Mouse (Mus musculus): Measurements from ENCODE around the gene Prune1. TPM values are rescaled to one million over a fixed set of nuclear protein-coding genes. Genes with fewer than 3 reads are reported as not detected.

Prune1 gene
- polyA plus RNA-seq, 1 experiment from 2014 or later = 21.2 TPM

DNA sequence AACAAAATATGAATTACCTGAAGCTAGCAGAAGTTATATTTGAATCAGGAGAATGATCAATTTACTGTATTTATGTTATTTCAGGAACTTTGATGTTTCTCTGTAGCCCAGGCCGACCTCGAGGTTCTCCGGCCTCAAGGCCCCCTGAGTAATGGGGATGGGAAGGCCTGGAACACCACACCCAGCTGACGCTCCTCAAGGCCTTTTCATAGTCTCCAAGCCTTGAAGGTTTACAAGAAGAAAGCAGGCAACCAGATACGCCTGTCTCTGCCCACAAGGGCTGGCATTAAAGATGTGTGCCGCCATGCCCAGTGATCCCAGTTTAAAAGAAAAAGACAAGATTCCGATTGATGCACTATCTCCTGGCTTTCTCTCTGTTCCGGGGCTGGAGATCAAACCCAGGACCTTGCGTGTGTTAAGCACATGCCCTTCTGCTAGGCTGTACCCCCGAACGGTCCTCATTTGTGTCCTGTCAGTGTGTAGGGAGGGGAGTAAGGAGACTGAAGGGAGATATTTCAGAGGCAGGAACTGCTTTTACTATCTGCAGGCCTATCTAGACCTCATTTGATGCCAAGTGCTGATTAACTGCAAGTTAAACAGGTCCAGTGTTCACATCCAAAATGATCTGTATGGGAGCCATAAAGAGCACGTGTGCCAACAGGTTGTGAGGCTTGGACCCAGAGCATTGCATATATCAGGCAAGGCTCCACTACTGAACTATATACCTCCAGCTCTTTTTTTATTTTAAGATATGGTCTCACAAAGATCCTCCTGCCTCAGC, 2.8 kb upstream of the Prune1 start:
- Histone ChIP-seq H3K4me3 (replicated peaks; ENCODE audit: low read length) (peak overlapping the region; percentile 83), H3K4me2 (ENCODE audit: low read depth, low read length) (peak overlapping the region; percentile 95), H3K4me1 (ENCODE audit: control insufficient read depth, insufficient read depth, low read length) (peaks cover 18% of the 10 kb centered on the region), H3K9me3 (replicated peaks; ENCODE audit: control insufficient read depth, low read length) (no peaks in the 10 kb centered on the region), H3K27ac (ENCODE audit: low read length) (peak overlapping the region; percentile 99; the same call in 1 of the 2 replicates), H3K9ac (ENCODE audit: low read length) (peak overlapping the region; percentile 29), H3K27me3 (ENCODE audit: control insufficient read depth, insufficient read depth, low read length) (no peaks in the 10 kb centered on the region), H3K36me3 (ENCODE audit: control insufficient read depth, insufficient read depth, low read length) (peaks cover 7% of the 10 kb centered on the region; the same call in 1 of the 2 replicates)
- no peak for ATAC-seq (ENCODE audit: insufficient read depth, low FRiP score)
- 76% methylated on average over 12 of the region's 12 CpGs for WGBS

DNA sequence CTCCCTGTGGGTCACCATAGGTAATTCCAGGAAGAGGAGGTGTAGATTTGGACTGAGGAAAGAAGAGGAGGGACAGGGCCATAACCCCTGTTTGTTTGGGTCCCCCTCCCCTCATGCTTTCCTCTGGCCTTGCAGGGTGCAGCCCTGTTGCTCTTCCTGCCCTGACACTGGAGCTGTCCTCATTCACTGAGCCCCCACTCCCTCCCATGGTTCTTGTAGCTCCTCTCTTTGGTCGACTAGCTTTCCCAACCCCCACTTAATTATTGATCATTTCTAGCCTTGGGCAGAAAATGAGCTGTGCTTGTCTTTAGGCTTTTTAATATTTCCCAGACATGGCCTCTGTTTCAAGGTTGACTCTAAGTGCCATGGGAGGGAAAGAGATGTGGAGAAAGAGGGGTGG, 2.2 kb upstream of the Prune1 start:
- Histone ChIP-seq H3K4me3 (replicated peaks; ENCODE audit: low read length) (peak overlapping the region; percentile 83), H3K36me3 (ENCODE audit: control insufficient read depth, insufficient read depth, low read length) (peaks cover 7% of the 10 kb centered on the region; the same call in 1 of the 2 replicates), H3K27ac (ENCODE audit: low read length) (peak overlapping the region; percentile 99), H3K4me1 (ENCODE audit: control insufficient read depth, insufficient read depth, low read length) (peaks cover 18% of the 10 kb centered on the region), H3K27me3 (ENCODE audit: control insufficient read depth, insufficient read depth, low read length) (no peaks in the 10 kb centered on the region), H3K4me2 (ENCODE audit: low read depth, low read length) (peak overlapping the region; percentile 95), H3K9me3 (replicated peaks; ENCODE audit: control insufficient read depth, low read length) (no peaks in the 10 kb centered on the region), H3K9ac (ENCODE audit: low read length) (peak overlapping the region; percentile 89)
- ATAC-seq (ENCODE audit: insufficient read depth, low FRiP score) = no peak
- WGBS = 14% methylated on average over 1 of the region's 1 CpGs

DNA sequence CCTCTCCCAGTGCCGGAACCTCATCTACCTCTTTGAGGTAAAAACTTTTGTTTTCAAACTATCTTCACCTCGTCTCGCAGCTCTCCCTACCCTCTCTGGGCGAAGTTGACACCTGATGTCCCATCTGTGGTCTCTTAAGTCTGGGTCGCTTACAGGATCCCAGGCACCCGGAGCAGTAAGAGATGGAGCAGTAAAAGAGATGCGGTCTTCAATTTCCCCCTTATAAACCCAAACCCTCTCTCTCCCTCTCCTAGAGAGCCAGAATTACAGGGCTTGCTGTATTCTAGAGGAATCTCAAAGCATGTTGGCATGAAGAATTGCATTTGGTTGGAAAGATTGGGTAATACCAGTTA, 1.7 kb upstream of the Prune1 start:
- Histone ChIP-seq H3K4me3 (replicated peaks; ENCODE audit: low read length) (peak overlapping the region; percentile 83), H3K27ac (ENCODE audit: low read length) (peak overlapping the region; percentile 99), H3K4me1 (ENCODE audit: control insufficient read depth, insufficient read depth, low read length) (peaks cover 18% of the 10 kb centered on the region), H3K36me3 (ENCODE audit: control insufficient read depth, insufficient read depth, low read length) (peaks cover 6% of the 10 kb centered on the region; the same call in 1 of the 2 replicates), H3K27me3 (ENCODE audit: control insufficient read depth, insufficient read depth, low read length) (no peaks in the 10 kb centered on the region), H3K9ac (ENCODE audit: low read length) (peak overlapping the region; percentile 89), H3K9me3 (replicated peaks; ENCODE audit: control insufficient read depth, low read length) (no peaks in the 10 kb centered on the region), H3K4me2 (ENCODE audit: low read depth, low read length) (peak overlapping the region; percentile 95)
- WGBS = 1% methylated on average over 7 of the region's 7 CpGs
- ATAC-seq (ENCODE audit: insufficient read depth, low FRiP score) = no peak

DNA sequence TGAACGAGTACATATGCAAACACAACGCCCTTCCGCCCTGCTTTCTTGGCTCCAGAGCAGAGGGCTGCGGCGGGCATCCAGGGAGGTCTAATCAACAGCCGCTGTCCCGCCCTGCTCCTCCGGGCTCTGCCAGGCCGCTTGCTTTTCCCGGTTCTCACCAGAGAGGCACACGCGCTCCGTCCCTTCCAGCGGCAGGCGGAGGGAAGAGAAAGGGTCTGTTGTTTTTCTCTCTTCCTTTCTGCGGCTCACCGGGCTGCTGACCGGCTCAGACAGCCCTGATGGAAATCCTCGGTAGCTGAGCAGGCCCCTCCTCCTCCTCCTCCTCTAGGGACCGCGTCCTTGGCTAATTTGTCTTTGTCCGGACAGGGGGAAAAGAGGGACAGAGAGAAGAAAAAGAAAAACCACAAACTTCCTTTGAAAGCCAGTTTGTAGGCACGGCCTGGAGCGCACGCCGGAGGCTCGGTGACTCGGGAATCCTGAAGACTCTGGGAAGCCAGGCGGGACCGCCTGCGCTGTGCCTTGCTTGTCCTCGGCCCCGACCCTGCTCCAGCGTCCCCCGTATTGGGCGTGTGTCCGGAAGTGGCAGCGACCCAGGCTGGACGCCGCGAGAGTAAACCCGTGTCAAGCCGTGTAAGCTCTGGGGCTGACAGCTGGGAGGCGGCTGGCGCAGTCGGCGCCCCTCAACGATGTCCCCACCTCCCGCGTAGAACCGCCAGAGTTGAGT, 1.2 kb upstream of the Prune1 start:
- ATAC-seq (ENCODE audit: insufficient read depth, low FRiP score) = peak; percentile 73
- Histone ChIP-seq H3K9me3 (replicated peaks; ENCODE audit: control insufficient read depth, low read length) (no peaks in the 10 kb centered on the region), H3K27me3 (ENCODE audit: control insufficient read depth, insufficient read depth, low read length) (no peaks in the 10 kb centered on the region), H3K36me3 (ENCODE audit: control insufficient read depth, insufficient read depth, low read length) (0 out of 2 replicates have a peak, but pooled peaks cover under 1% of the 10 kb centered on the region), H3K4me3 (replicated peaks; ENCODE audit: low read length) (peak overlapping the region; percentile 83), H3K4me1 (ENCODE audit: control insufficient read depth, insufficient read depth, low read length) (peaks cover 18% of the 10 kb centered on the region), H3K27ac (ENCODE audit: low read length) (peak overlapping the region; percentile 99), H3K4me2 (ENCODE audit: low read depth, low read length) (peak overlapping the region; percentile 95), H3K9ac (ENCODE audit: low read length) (peak overlapping the region; percentile 89)
- WGBS = under 1% methylated on average over 51 of the region's 51 CpGs

DNA sequence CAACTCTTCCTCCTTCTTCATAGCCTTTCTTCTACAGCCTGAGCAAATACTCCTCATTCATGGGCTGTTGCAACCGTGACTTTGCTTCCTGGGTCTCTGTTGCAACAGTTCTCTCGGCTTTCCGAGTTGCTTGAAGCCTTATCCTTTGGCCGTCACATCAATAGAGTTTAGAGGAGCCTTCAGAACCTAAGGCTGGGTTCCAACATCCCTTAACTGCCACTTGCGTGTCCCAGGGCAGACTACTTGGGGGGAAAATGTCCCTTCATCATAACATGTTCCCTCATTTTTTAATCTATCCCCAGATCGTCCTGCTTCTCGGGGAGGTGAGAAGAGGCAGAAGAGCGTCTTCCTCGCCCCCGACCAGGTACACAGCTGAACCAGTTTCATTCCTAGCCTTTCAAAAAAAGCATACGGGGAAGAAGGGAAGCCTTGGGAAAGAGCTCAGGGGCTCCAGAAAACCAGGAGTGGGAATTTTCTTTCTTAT, 547 bp upstream of the Prune1 start:
- peaks cover 20% of the 10 kb centered on the region for H3K4me1 ChIP-seq (ENCODE audit: control insufficient read depth, insufficient read depth, low read length)
- H3K27me3 ChIP-seq (ENCODE audit: control insufficient read depth, insufficient read depth, low read length) = no peaks in the 10 kb centered on the region
- H3K9ac ChIP-seq (ENCODE audit: low read length) = peak overlapping the region; percentile 89
- no peaks in the 10 kb centered on the region for H3K9me3 ChIP-seq (replicated peaks; ENCODE audit: control insufficient read depth, low read length)
- H3K27ac ChIP-seq (ENCODE audit: low read length) = peak overlapping the region; percentile 99
- H3K4me3 ChIP-seq (replicated peaks; ENCODE audit: low read length) = peak overlapping the region; percentile 83
- no peaks in the 10 kb centered on the region for H3K36me3 ChIP-seq (ENCODE audit: control insufficient read depth, insufficient read depth, low read length)
- under 1% methylated on average over 11 of the region's 11 CpGs for WGBS
- 0 out of 2 replicates have a peak, but pooled peaks have one; percentile 0 for ATAC-seq (ENCODE audit: insufficient read depth, low FRiP score)
- peak overlapping the region; percentile 95 for H3K4me2 ChIP-seq (ENCODE audit: low read depth, low read length)

DNA sequence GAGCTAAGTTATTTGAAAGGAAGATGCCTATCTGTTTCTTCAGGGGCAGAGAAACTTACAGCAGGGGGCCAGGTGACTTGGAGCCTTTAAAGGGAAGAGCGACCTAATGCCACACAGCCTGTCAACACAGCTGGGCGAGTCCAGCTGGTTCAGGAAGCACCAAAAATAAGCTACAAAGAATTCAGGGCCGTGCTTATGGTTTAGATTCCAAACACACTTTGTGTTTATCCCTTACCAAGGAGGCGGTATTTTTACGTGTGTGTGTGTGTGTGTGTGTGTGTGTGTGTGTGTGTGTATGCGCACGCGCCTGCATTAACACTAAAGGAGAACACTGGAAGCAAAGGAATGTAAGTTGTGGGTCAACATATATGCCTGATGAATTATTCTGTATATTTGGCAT, 1.1 kb downstream of the Prune1 start:
- peak overlapping the region; percentile 90 for H3K9ac ChIP-seq (ENCODE audit: low read length)
- WGBS = 6% methylated on average over 8 of the region's 8 CpGs

DNA sequence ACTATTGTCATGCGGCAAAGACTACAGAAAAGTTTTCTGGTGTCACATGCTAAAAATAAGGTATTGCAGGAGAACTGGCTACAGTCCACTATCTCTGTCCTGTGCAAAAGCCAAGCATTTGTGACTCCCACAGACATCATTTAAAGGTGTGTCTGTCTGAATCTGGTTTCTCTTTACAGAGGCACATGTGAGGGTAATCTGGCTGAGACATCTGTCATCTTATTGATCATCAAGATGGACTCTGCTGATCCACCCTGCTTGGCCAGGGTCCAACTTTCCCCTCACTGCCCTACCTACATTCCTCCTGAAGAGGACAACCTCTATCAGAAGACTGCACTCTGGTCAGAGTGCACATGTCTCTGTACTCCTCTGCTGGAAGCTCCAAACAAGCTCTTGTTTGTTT, 4.7 kb downstream of the Prune1 start:
- Histone ChIP-seq H3K4me2 (ENCODE audit: low read depth, low read length) (no peak overlapping the region), H3K9me3 (replicated peaks; ENCODE audit: control insufficient read depth, low read length) (no peaks in the 10 kb centered on the region), H3K27me3 (ENCODE audit: control insufficient read depth, insufficient read depth, low read length) (no peaks in the 10 kb centered on the region), H3K4me1 (ENCODE audit: control insufficient read depth, insufficient read depth, low read length) (peaks cover 10% of the 10 kb centered on the region), H3K36me3 (ENCODE audit: control insufficient read depth, insufficient read depth, low read length) (no peaks in the 10 kb centered on the region), H3K27ac (ENCODE audit: low read length) (0 out of 2 replicates have a peak overlapping the region, but pooled peaks have one; percentile 10), H3K9ac (ENCODE audit: low read length) (no peak overlapping the region), H3K4me3 (replicated peaks; ENCODE audit: low read length) (no peak overlapping the region)
- WGBS = 84% methylated on average over 1 of the region's 1 CpGs
- no peak for ATAC-seq (ENCODE audit: insufficient read depth, low FRiP score)

More for the DNA sequence above, 1.1 kb downstream of the Prune1 start:
- Histone ChIP-seq H3K4me1 (ENCODE audit: control insufficient read depth, insufficient read depth, low read length) (peaks cover 24% of the 10 kb centered on the region), H3K27ac (ENCODE audit: low read length) (peak overlapping the region; percentile 94), H3K9me3 (replicated peaks; ENCODE audit: control insufficient read depth, low read length) (no peaks in the 10 kb centered on the region), H3K4me3 (replicated peaks; ENCODE audit: low read length) (peak overlapping the region; percentile 83), H3K27me3 (ENCODE audit: control insufficient read depth, insufficient read depth, low read length) (no peaks in the 10 kb centered on the region), H3K4me2 (ENCODE audit: low read depth, low read length) (peak overlapping the region; percentile 95), H3K36me3 (ENCODE audit: control insufficient read depth, insufficient read depth, low read length) (no peaks in the 10 kb centered on the region)
- ATAC-seq (ENCODE audit: insufficient read depth, low FRiP score) = no peak

DNA sequence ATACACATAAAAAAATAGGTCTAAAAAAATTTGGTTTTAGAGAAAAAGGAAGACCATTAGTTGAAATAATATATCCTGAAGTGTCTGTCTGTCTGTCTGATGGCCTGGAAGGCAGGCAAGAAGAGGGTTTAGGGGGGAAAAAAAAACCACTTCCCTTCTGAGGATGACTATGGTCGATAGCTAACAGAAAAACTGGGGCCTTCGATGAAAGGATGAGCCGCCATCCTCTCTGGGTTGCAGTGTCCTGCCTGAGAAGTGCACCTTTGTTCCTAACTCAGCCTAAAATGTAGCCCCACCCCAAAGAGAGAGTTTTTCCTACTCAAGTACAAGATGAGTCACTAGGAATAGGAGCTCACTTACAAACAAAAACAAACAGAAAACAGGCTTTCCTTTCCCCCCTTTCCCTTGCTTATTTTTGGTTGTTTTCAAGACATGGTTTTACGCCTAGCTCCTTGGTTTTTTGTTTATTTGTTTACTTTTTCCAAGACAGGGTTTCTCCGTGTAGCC, 5.4 kb downstream of the Prune1 start:
- H3K4me1 ChIP-seq (ENCODE audit: control insufficient read depth, insufficient read depth, low read length) = peaks cover 10% of the 10 kb centered on the region
- 68% methylated on average over 5 of the region's 5 CpGs for whole genome bisulfite sequencing

DNA sequence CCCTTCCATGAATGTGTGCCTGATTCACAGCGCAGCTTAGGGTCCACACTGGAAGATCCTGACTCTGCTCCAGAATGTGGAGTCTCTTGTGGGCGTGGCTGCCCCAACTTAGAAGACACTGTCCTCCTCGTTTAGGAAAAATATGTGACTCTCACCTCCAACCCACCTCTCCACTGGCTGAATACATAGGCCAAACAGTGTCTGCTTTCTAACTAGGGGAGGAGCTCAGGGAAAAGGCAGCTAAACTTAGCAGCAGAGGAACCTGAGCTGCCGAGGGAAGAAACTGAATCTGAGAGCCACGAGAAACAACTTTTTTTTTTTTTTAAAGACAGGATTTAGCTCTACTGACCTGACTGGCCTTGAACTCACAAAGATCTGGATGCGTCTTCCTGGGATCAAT, 6.7 kb downstream of the Prune1 start:
- H3K9me3 ChIP-seq (replicated peaks; ENCODE audit: control insufficient read depth, low read length) = no peaks in the 10 kb centered on the region
- H3K4me3 ChIP-seq (replicated peaks; ENCODE audit: low read length) = no peak overlapping the region
- no peak for ATAC-seq (ENCODE audit: insufficient read depth, low FRiP score)
- no peaks in the 10 kb centered on the region for H3K27me3 ChIP-seq (ENCODE audit: control insufficient read depth, insufficient read depth, low read length)
- WGBS = 66% methylated on average over 6 of the region's 6 CpGs
- no peaks in the 10 kb centered on the region for H3K36me3 ChIP-seq (ENCODE audit: control insufficient read depth, insufficient read depth, low read length)
- H3K27ac ChIP-seq (ENCODE audit: low read length) = no peak overlapping the region
- peaks cover 6% of the 10 kb centered on the region; the same call in 1 of the 2 replicates for H3K4me1 ChIP-seq (ENCODE audit: control insufficient read depth, insufficient read depth, low read length)
- no peak overlapping the region for H3K4me2 ChIP-seq (ENCODE audit: low read depth, low read length)
- no peak overlapping the region for H3K9ac ChIP-seq (ENCODE audit: low read length)

More for the DNA sequence above, 5.4 kb downstream of the Prune1 start:
- ATAC-seq (ENCODE audit: insufficient read depth, low FRiP score) = no peak
- Histone ChIP-seq H3K27me3 (ENCODE audit: control insufficient read depth, insufficient read depth, low read length) (no peaks in the 10 kb centered on the region), H3K36me3 (ENCODE audit: control insufficient read depth, insufficient read depth, low read length) (no peaks in the 10 kb centered on the region), H3K9ac (ENCODE audit: low read length) (no peak overlapping the region), H3K27ac (ENCODE audit: low read length) (no peak overlapping the region), H3K4me2 (ENCODE audit: low read depth, low read length) (no peak overlapping the region), H3K9me3 (replicated peaks; ENCODE audit: control insufficient read depth, low read length) (no peaks in the 10 kb centered on the region), H3K4me3 (replicated peaks; ENCODE audit: low read length) (no peak overlapping the region)

All from stomach, embryonic 16.5 days (tissue).